Mouse (Mus musculus) liver, embryonic 11.5 days (tissue): ENCODE measurements around the gene Tcl1. TPM values are rescaled to one million over a fixed set of nuclear protein-coding genes. Genes with fewer than 3 reads are reported as not detected.
"Not testable (repeated sequence)": the region's sequence is repeated elsewhere in the genome, so short reads cannot be mapped to it uniquely, and the experiment has no call there.

Experiments
- ATAC-seq: fragments of 200-750 bp; cut with Nextera tagmentation; replicated peaks from 2 replicates; pipeline ENCODE4 v1.8.0; 2017; ENCODE audit warnings: moderate number of reproducible peaks, mild to moderate bottlenecking, moderate TSS enrichment, moderate library complexity; ENCODE audit not compliant: low FRiP score
- DNase-seq: peaks from one replicate; pipeline ENCODE4 v3.0.0-alpha.2; 2017; ENCODE audit warnings: low spot score
- H3K27ac ChIP-seq: fragments of 300-500 bp; sonication (generic); 2 replicates; pipeline ENCODE4 v1.5.1; 2014; ENCODE audit warnings: mild to moderate bottlenecking, low read depth, low read length, control low read depth
- H3K27me3 ChIP-seq: fragments of 300-500 bp; sonication (generic); replicated peaks from 2 replicates; pipeline ENCODE4 v1.6.1; 2014; ENCODE audit warnings: low read length, mixed read lengths; ENCODE audit not compliant: control insufficient read depth, insufficient read depth
- H3K36me3 ChIP-seq: fragments of 300-500 bp; sonication (generic); 2 replicates; pipeline ENCODE4 v1.6.1; 2014; ENCODE audit warnings: mild to moderate bottlenecking, low read length, moderate library complexity, mixed read lengths; ENCODE audit not compliant: control insufficient read depth, insufficient read depth
- H3K4me1 ChIP-seq: fragments of 300-500 bp; sonication (generic); replicated peaks from 2 replicates; pipeline ENCODE4 v1.6.1; 2014; ENCODE audit warnings: low read length, mixed read lengths; ENCODE audit not compliant: control insufficient read depth, insufficient read depth
- H3K4me2 ChIP-seq: fragments of 300-500 bp; sonication (generic); 2 replicates; pipeline ENCODE4 v1.6.1; 2014; ENCODE audit warnings: mild to moderate bottlenecking, control low read depth, moderate library complexity
- H3K4me3 ChIP-seq: fragments of 300-500 bp; sonication (generic); 2 replicates; pipeline ENCODE4 v1.5.1; 2014; ENCODE audit warnings: low read depth, low read length, control low read depth
- H3K9ac ChIP-seq: fragments of 300-500 bp; sonication (generic); 2 replicates; pipeline ENCODE4 v1.6.1; 2014; ENCODE audit warnings: low read depth, low read length, control low read depth
- H3K9me3 ChIP-seq: fragments of 300-500 bp; sonication (generic); 2 replicates; pipeline ENCODE4 v1.6.1; 2016; ENCODE audit warnings: low read length, inconsistent platforms, mixed read lengths; ENCODE audit not compliant: control insufficient read depth
- WGBS: fragments of 180-500 bp; shearing (Covaris S2); extraction: QIAGEN DNeasy Blood & Tissue Kit; methylation state at CpG from one replicate; pipeline ENCODE4 v1.1.7; 2014; 5-methylcytosine and 5-hydroxymethylcytosine counted together
- polyA plus RNA-seq: library from polyadenylated mRNA; unstranded; fragments of >200 nt; fragmentation: Nextera tagmentation; extraction: Ambion mirVana; gene quantifications from 2 replicates; pipeline ENCODE4 v1.2.1, GENCODE M21; 2014

The Tcl1 gene
- polyA plus RNA-seq, 1 experiment from 2014 or later: not detected

GRCm38 (mm10) chr12:105199684-105200497 lies 22.7 kb downstream of the Tcl1 start:
- not testable (repeated sequence) for H3K27ac ChIP-seq, H3K36me3 ChIP-seq, H3K9me3 ChIP-seq, DNase-seq, ATAC-seq, H3K4me3 ChIP-seq, H3K4me1 ChIP-seq, H3K27me3 ChIP-seq, H3K9ac ChIP-seq, H3K4me2 ChIP-seq
- 69% methylated on average over 7 of the region's 7 CpGs for WGBS

GRCm38 (mm10) chr12:105190743-105191142 lies 31.9 kb downstream of the Tcl1 start, which contains the start of gene Tcl1b3:
TSS of gene Tcl1b3 (plus strand) at chr12:105191043.
- not testable (repeated sequence) for H3K27me3 ChIP-seq, H3K4me1 ChIP-seq, H3K9me3 ChIP-seq, H3K36me3 ChIP-seq, ATAC-seq, H3K27ac ChIP-seq, H3K4me2 ChIP-seq, H3K9ac ChIP-seq, DNase-seq, H3K4me3 ChIP-seq
- WGBS: 91% methylated on average over 6 of the region's 6 CpGs

GRCm38 (mm10) chr12:105188980-105189379 lies 33.6 kb downstream of the Tcl1 start:
- not testable (repeated sequence) for H3K27ac ChIP-seq, DNase-seq, H3K9ac ChIP-seq, H3K36me3 ChIP-seq, H3K27me3 ChIP-seq, H3K4me2 ChIP-seq, H3K4me1 ChIP-seq, ATAC-seq, H3K9me3 ChIP-seq, H3K4me3 ChIP-seq
- WGBS: 21% methylated on average over 2 of the region's 2 CpGs

DNA sequence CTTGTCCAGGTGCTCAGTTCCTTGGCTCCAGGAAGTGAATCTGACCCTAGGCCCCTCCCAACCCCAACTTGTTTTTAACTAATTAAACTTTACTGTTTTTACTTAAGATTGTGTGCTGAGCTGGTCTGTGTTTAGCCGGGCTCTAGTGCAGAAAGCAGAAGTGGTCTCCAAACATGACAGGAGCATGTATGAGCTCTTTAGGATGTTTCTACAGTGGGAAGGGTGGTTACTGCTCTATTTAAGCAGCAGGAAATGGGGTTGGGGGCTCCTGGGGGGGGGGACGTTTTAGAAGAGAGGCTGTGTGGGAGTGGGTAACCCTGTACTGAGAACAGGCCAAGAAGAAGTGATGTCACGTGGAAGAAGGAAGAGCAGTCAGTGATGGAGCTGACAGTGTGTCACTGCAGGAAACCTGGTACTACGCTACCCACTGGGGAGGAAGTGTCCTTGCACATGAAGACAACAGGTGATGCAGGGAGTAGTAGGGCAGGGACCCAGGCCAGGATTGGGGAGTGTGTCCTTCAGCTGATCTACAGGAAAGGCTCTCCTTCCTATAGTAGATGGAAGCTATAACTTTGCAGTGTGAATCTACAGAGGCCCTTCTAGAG lies 41.5 kb downstream of the Tcl1 start:
- H3K27ac ChIP-seq, H3K4me3 ChIP-seq, H3K9me3 ChIP-seq, H3K4me1 ChIP-seq, H3K4me2 ChIP-seq, H3K9ac ChIP-seq, H3K27me3 ChIP-seq, DNase-seq, H3K36me3 ChIP-seq, ATAC-seq: not testable (repeated sequence)
- WGBS: 45% methylated on average over 4 of the region's 4 CpGs

- not testable (repeated sequence) for H3K36me3 ChIP-seq, H3K4me1 ChIP-seq, DNase-seq, H3K9ac ChIP-seq, H3K4me2 ChIP-seq, H3K27me3 ChIP-seq, H3K9me3 ChIP-seq, H3K27ac ChIP-seq, H3K4me3 ChIP-seq, ATAC-seq
- 54% methylated on average over 3 of the region's 3 CpGs for WGBS
Measured at GRCm38 (mm10) chr12:105176044-105176443, 46.5 kb downstream of the Tcl1 start, which contains the start of gene Tcl1b5. TSS of gene Tcl1b5 (plus strand) at chr12:105176344.

GRCm38 (mm10) chr12:105174318-105174717 lies 48.3 kb downstream of the Tcl1 start:
- H3K36me3 ChIP-seq, H3K4me1 ChIP-seq, DNase-seq, H3K27ac ChIP-seq, H3K9ac ChIP-seq, H3K4me2 ChIP-seq, H3K4me3 ChIP-seq, H3K9me3 ChIP-seq, H3K27me3 ChIP-seq, ATAC-seq: not testable (repeated sequence)
- WGBS: 17% methylated on average over 2 of the region's 2 CpGs

GRCm38 (mm10) chr12:105173366-105173765 lies 49.2 kb downstream of the Tcl1 start:
- Histone ChIP-seq H3K4me2 (no peak overlapping the region), H3K4me1 (no peaks in the 10 kb centered on the region), H3K27ac (no peak overlapping the region), H3K27me3 (no peaks in the 10 kb centered on the region), H3K9ac (no peak overlapping the region), H3K4me3 (no peak overlapping the region), H3K36me3 (no peaks in the 10 kb centered on the region), H3K9me3 (no peaks in the 10 kb centered on the region)
- ATAC-seq (no peak), DNase-seq (no peak)
- 60% methylated on average over 2 of the region's 2 CpGs for WGBS
